28 mouse cellular contexts compared by ENCODE assay signal in the genomic region with DNA sequence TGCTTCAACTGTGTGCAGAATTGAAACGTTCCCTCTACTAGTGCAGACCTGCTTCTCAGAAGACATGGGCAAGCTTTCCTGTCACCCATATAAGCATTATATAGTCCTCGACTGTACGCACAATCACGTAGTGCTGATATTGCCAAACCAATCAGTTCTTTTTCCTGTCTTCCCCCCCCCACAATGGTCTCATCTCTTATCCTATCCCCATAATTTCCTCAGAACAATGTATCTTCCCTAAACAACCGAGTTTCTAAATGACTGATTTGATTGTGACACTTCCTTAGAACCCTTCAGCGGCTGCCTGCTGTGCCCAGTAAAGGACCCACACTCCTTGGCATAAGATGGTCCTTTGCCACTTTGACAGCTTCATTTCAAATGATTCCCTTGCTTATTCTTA.
DNase-seq lines count a peak whose midpoint lies in the region; ATAC-seq lines count a peak whose summit lies in the region.
"Had no signal": no experiment of that assay in that cellular context is flagged by ENCODE, and none has a peak within 500 bp of the region (broad histone marks: within the 10 kb centered on the region; RNA-seq: fewer than 3 reads in every experiment).

No protein-coding gene starts in this region.

- H3K36me3 ChIP-seq in heart, embryonic 16.5 days (ENCODE audit: control insufficient read depth, insufficient read depth), result no peaks in the 10 kb centered on the region
- H3K36me3 ChIP-seq in liver, embryonic 16.5 days (ENCODE audit: control insufficient read depth, insufficient read depth), result no peaks in the 10 kb centered on the region
- no peaks in the 10 kb centered on the region for H3K36me3 ChIP-seq in liver, embryonic 11.5 days (ENCODE audit: control insufficient read depth, insufficient read depth, low read length)
- H3K36me3 ChIP-seq: heart, embryonic 12.5 days; intestine, embryonic 15.5 days; liver, embryonic 13.5 days; midbrain, embryonic 10.5 days; midbrain, embryonic 15.5 days had no signal

- H3K9me3 ChIP-seq in heart, embryonic 16.5 days (replicated peaks; ENCODE audit: control insufficient read depth, low read length), result no peaks in the 10 kb centered on the region
- no peaks in the 10 kb centered on the region for H3K9me3 ChIP-seq in liver, embryonic 16.5 days (replicated peaks; ENCODE audit: control insufficient read depth, low read length)
- no peaks in the 10 kb centered on the region for H3K9me3 ChIP-seq in liver, embryonic 11.5 days (ENCODE audit: control insufficient read depth, low read length)
- H3K9me3 ChIP-seq: heart, embryonic 12.5 days; intestine, embryonic 15.5 days; liver, embryonic 13.5 days; midbrain, embryonic 10.5 days; midbrain, embryonic 15.5 days had no signal

- H3K4me2 ChIP-seq in heart, embryonic 16.5 days (ENCODE audit: low read depth, low read length), result no peak overlapping the region
- H3K4me2 ChIP-seq in liver, embryonic 16.5 days (ENCODE audit: low read depth, low read length), result no peak overlapping the region
- H3K4me2 ChIP-seq in liver, embryonic 11.5 days, result no peak overlapping the region
- H3K4me2 ChIP-seq: heart, embryonic 12.5 days; intestine, embryonic 15.5 days; liver, embryonic 13.5 days; midbrain, embryonic 15.5 days had no signal

- no peak for ATAC-seq in heart, embryonic 16.5 days (replicated peaks; ENCODE audit: extremely low read depth, insufficient read depth, low FRiP score)
- peak; percentile 35 for ATAC-seq in liver, embryonic 16.5 days (ENCODE audit: low read depth)
- no peak for ATAC-seq in liver, embryonic 11.5 days (replicated peaks; ENCODE audit: low FRiP score)
- peak; percentile 84 for ATAC-seq in granulocyte monocyte progenitor cell, adult 5-6 weeks (replicated peaks; ENCODE audit: poor library complexity, severe bottlenecking)
- ATAC-seq: forebrain, embryonic 16.5 days; hindbrain, postnatal 0 days; intestine, embryonic 15.5 days; midbrain, embryonic 15.5 days had no signal

- WGBS in heart, embryonic 16.5 days, result 63% methylated on average over 6 of the region's 6 CpGs
- WGBS in liver, embryonic 16.5 days (ENCODE audit: insufficient replicate concordance), result 50% methylated on average over 6 of the region's 6 CpGs
- WGBS in liver, embryonic 11.5 days, result 73% methylated on average over 6 of the region's 6 CpGs

- H3K4me1 ChIP-seq in heart, embryonic 16.5 days (ENCODE audit: control insufficient read depth, insufficient read depth, low read length), result peaks cover 9% of the 10 kb centered on the region
- no peaks in the 10 kb centered on the region for H3K4me1 ChIP-seq in liver, embryonic 16.5 days (ENCODE audit: control insufficient read depth, low read depth, low read length)
- H3K4me1 ChIP-seq in liver, embryonic 11.5 days (replicated peaks; ENCODE audit: control insufficient read depth, insufficient read depth, low read length), result no peaks in the 10 kb centered on the region
- peaks cover 8% of the 10 kb centered on the region for H3K4me1 ChIP-seq in brown adipose tissue, adult 24 weeks (ENCODE audit: control insufficient read depth, insufficient read depth, insufficient read length, low read length)
- H3K4me1 ChIP-seq: intestine, embryonic 15.5 days; liver, embryonic 13.5 days; midbrain, embryonic 10.5 days; midbrain, embryonic 15.5 days had no signal

- intact Hi-C loops in heart, postnatal 14 days (cut with DNase I), result no loop called here

- DNase-seq in heart, postnatal 14 days, result no peak
- no peak for DNase-seq in liver, embryonic 11.5 days (ENCODE audit: low spot score)
- no peak for DNase-seq in ovary, postnatal 36 days (ENCODE audit: low spot score)
- no peak for DNase-seq in frontal cortex, postnatal 36 days (ENCODE audit: low spot score in 2 of 2)
- DNase-seq: adrenal gland, adult 2 months; adrenal gland, postnatal 36 days; B cell, adult 2 months; cerebellum, adult 2 months; cerebellum, postnatal 14 days; kidney, adult 2 months; kidney, postnatal 36 days; liver, embryonic 13.5 days; right cerebral cortex, adult 18-20 months; spleen, adult 18-20 months; thymus, postnatal 14 days had no signal

- H3K27me3 ChIP-seq in heart, embryonic 16.5 days (ENCODE audit: control insufficient read depth, insufficient read depth, low read length), result no peaks in the 10 kb centered on the region
- H3K27me3 ChIP-seq in liver, embryonic 16.5 days (ENCODE audit: control insufficient read depth, insufficient read depth, low read depth, low read length), result no peaks in the 10 kb centered on the region
- H3K27me3 ChIP-seq in liver, embryonic 11.5 days (replicated peaks; ENCODE audit: control insufficient read depth, insufficient read depth, low read length), result no peaks in the 10 kb centered on the region
- H3K27me3 ChIP-seq: heart, embryonic 12.5 days; intestine, embryonic 15.5 days; liver, embryonic 13.5 days; midbrain, embryonic 15.5 days had no signal

- H3K4me3 ChIP-seq in heart, embryonic 16.5 days (ENCODE audit: low read length), result no peak overlapping the region
- no peak overlapping the region for H3K4me3 ChIP-seq in liver, embryonic 16.5 days (ENCODE audit: low read depth, low read length)
- no peak overlapping the region for H3K4me3 ChIP-seq in liver, embryonic 11.5 days (ENCODE audit: low read depth, low read length)
- no peak overlapping the region for H3K4me3 ChIP-seq in brown adipose tissue, adult 24 weeks (ENCODE audit: insufficient read depth, low read depth, low read length)
- H3K4me3 ChIP-seq: erythroblast, embryonic 14.5 days; heart, embryonic 12.5 days; intestine, embryonic 15.5 days; layer of hippocampus, adult 2 months; liver, embryonic 13.5 days; midbrain, embryonic 10.5 days; midbrain, embryonic 15.5 days had no signal

- H3K9ac ChIP-seq in heart, embryonic 16.5 days (ENCODE audit: low read length), result no peak overlapping the region
- H3K9ac ChIP-seq in liver, embryonic 16.5 days (ENCODE audit: low read depth, low read length), result no peak overlapping the region
- H3K9ac ChIP-seq in liver, embryonic 11.5 days (ENCODE audit: low read depth, low read length), result no peak overlapping the region
- H3K9ac ChIP-seq: heart, embryonic 12.5 days; intestine, embryonic 15.5 days; liver, embryonic 13.5 days; midbrain, embryonic 15.5 days had no signal

- 0 out of 2 replicates have a peak overlapping the region, but pooled peaks have one; percentile 6 for H3K27ac ChIP-seq in heart, embryonic 16.5 days (ENCODE audit: low read length)
- no peak overlapping the region for H3K27ac ChIP-seq in liver, embryonic 16.5 days (ENCODE audit: low read length)
- H3K27ac ChIP-seq in liver, embryonic 11.5 days (ENCODE audit: low read depth, low read length), result no peak overlapping the region
- H3K27ac ChIP-seq in brown adipose tissue, adult 24 weeks (replicated peaks; ENCODE audit: low read depth, low read length), result peak overlapping the region; percentile 16
- H3K27ac ChIP-seq: hindbrain, postnatal 0 days; intestine, embryonic 15.5 days; layer of hippocampus, adult 2 months; liver, embryonic 13.5 days; macrophage; midbrain, embryonic 10.5 days; midbrain, embryonic 15.5 days had no signal

Comparison
In these comparisons a context has a peak if more than half of its experiments do, and no peak if none do; other contexts are left out.
1. ATAC-seq: peak in liver, embryonic 16.5 days (single experiment) and granulocyte monocyte progenitor cell, adult 5-6 weeks (single experiment); none in heart, embryonic 16.5 days (single experiment) and liver, embryonic 11.5 days (single experiment).
2. H3K27ac ChIP-seq: peak in heart, embryonic 16.5 days (single experiment) and brown adipose tissue, adult 24 weeks (single experiment); none in liver, embryonic 16.5 days (single experiment) and liver, embryonic 11.5 days (single experiment).